Mouse (Mus musculus): ENCODE data around the gene Emd.

DNA sequence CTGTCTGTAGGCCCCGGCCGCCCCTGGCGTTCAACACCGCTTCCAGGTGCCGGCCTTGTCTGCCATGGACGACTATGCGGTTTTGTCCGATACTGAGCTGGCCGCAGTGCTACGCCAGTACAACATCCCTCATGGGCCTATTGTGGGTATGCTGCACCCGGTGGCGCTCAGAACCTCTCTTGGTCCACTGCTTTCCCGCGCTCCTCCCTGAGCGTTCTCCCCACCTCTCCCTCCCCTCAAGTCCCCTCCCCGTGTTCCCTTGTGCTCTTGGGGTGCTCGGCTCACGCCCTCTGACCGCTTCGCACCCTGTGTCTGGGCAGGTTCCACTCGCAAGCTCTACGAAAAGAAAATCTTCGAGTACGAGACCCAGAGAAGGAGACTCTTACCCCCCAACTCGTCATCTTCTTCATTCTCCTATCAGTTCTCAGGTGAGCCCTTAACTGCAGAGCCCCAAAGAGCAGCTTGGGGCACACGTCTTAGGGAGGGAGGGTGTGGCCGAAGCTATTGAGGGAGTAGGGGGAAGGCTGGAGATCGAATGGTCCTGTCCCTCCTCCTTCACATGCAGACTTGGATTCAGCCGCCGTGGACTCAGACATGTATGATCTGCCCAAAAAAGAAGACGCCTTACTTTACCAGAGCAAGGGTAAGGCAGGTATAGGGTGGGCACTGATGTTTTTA lies 540 bp downstream of the Emd start:
- TF ChIP-seq EP300 (optimal IDR thresholded peaks at IDR 0.05) = no peak
- TF ChIP-seq CTCF (IDR thresholded peaks at IDR 0.05; ENCODE audit: low read depth) = peak; percentile 10; the same call in 1 of the 2 replicates

All from stomach, postnatal 0 days (tissue).